Mouse (Mus musculus): ENCODE results near the gene Myh7.

The Myh7 gene

GRCm38 (mm10) chr14:54925349-54926342 is 68.8 kb downstream of the Myh7 start, which contains the start of gene Efs:
Gene Efs (minus strand): TSS chr14:54926126.
- ChIA-PET CTCF (interaction anchor here (0.6 to 3.8 kb wide), 19 partner anchors 10 to 554 kb away, joined by 3 to 19 read pairs (median 4); partner anchors contain the start of genes Cmtm5 (in 3 of the 4), Ngdn (in 1 of the 4), Slc22a17 (in 1 of the 4) and Thtpa (in 1 of the 4)), POLR2A (interaction anchor here (0.5 to 3.7 kb wide), 60 partner anchors 9 to 635 kb away, joined by 3 to 30 read pairs (median 5); partner anchors contain the start of genes Ngdn (in 4 of the 4), 1700123O20Rik (in 3 of the 4), Bcl2l2 (in 3 of the 4) and Gm20521 (in 3 of the 4))

DNA sequence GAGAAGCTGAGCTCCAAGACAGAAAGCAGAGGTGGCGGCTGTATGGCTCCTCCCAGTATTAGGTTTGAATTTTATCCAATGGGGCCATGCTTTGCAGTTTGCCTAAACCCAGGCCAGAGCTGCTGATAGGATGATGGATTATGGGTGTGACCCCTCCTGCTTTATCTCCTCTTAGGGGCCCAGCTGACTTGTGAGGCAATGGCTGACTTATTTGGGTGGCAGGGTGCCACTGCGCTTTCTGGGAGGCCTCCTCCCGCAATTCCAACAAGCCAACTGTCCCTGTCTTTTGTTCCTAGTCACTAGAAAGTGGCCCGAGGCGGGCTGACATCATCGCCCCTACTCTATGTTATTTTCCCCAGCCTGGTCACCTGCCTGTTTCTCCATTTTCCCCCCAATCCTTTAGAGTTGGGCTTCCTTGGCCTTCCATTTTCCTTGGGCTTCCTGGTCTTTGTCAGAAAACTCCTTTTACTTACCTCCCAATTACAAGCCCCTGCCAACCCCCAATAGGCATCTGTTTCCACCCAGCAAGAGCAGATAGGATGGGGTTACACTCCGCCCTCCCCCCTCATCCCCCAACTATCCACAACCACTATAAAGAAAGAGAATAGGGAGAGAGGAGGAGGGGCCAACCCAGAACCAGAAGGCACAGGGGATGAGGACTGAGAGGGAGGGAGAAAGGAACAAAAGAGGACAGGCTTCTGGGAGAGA is 69.6 kb downstream of the Myh7 start:
- CTCF ChIA-PET: interaction anchor here in 3 of 4 experiments (1.2 to 3.8 kb wide), 3 partner anchors 13 to 31 kb away, joined by 3 to 19 read pairs (median 3); no protein-coding TSS in a partner anchor

More for the DNA sequence above, 69.6 kb downstream of the Myh7 start:
- POLR2A ChIA-PET: interaction anchor here (0.6 to 3.7 kb wide), 20 partner anchors 12 to 562 kb away, joined by 3 to 30 read pairs (median 6); partner anchors contain the start of genes Slc22a17 (in 3 of the 4), Bcl2l2 (in 1 of the 4), Cmtm5 (in 1 of the 4) and Gm20521 (in 1 of the 4)
